Mouse (Mus musculus) thymus, adult 2 months (tissue): Measurements from ENCODE around the gene Slc35e3.

Source experiments
- CTCF ChIP-seq: fragments of 200-500 bp; IDR thresholded peaks from 2 replicates; pipeline ENCODE4 v1.5.1; 2012; ENCODE audit warnings: mild to moderate bottlenecking, control low read depth, low read length, moderate library complexity, borderline replicate concordance; ENCODE audit not compliant: control insufficient read depth, poor library complexity, insufficient read depth; ENCODE audit errors: extremely low read depth
- POLR2A ChIP-seq: fragments of 200-500 bp; IDR thresholded peaks from 2 replicates; pipeline ENCODE4 v1.6.1; 2012; ENCODE audit warnings: mild to moderate bottlenecking, low read length, control low read depth, moderate library complexity; ENCODE audit not compliant: control insufficient read depth, poor library complexity, insufficient read depth; ENCODE audit errors: extremely low read depth

DNA sequence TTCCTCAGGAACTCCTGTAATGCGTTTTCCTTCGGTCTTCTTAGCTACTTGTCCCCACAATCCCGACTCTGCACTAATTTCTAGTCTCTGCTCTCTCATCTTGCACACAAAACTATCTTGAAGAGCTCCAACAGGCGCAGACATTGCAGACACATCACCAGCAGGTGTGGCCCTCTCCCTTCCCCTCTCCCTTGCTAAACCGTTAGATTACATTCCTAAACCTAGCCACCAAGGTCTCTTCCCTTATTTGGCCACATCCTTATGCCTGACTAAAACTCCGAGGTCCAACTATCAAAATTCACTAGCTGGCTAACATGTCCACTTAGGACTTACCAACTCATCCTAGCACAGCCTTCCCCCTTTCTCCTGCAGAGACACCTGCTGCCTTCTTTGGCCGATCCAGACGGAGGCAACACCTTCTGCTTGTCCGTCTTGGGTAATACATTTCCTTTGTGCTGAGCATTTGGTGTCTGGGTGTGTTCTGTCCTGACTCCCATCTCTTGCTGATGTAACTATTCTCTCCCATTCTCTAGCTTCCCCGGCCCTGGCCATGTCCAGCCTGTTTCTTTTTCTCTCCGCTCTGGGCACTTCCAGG, 47.4 kb upstream of the Slc35e3 start:
- TF ChIP-seq CTCF (no peak), POLR2A (no peak)
